Mouse (Mus musculus) erythroblast, embryonic 14.5 days (primary cell): ENCODE results near the gene Nckap5. TPM values are rescaled to one million over a fixed set of nuclear protein-coding genes. Genes with fewer than 3 reads are reported as not detected.

Experiments
- H3K27me3 ChIP-seq: 2 replicates; pipeline ENCODE4 v1.6.1; 2012; ENCODE audit warnings: inconsistent platforms; ENCODE audit not compliant: control insufficient read depth
- H3K36me3 ChIP-seq: 2 replicates; pipeline ENCODE4 v1.6.1; 2012; ENCODE audit warnings: mild to moderate bottlenecking, inconsistent platforms; ENCODE audit not compliant: control insufficient read depth
- H3K4me1 ChIP-seq: 2 replicates; pipeline ENCODE4 v1.6.1; 2012; ENCODE audit warnings: inconsistent platforms; ENCODE audit not compliant: control insufficient read depth
- H3K4me3 ChIP-seq: replicated peaks from 2 replicates; pipeline ENCODE3; 2012; ENCODE audit warnings: moderate library complexity, mild to moderate bottlenecking, inconsistent platforms
- H3K9me3 ChIP-seq: 2 replicates; pipeline ENCODE4 v1.6.1; 2012; ENCODE audit warnings: low read length, inconsistent platforms, mixed read lengths; ENCODE audit not compliant: control insufficient read depth
- GATA1 ChIP-seq: IDR thresholded peaks from 2 replicates; pipeline ENCODE4 v1.6.1; 2012; ENCODE audit warnings: low read length, inconsistent platforms, mixed read lengths
- TAL1 ChIP-seq: IDR thresholded peaks from 3 replicates; pipeline ENCODE4 v1.6.1; 2012; ENCODE audit warnings: low read length, inconsistent platforms, mixed read lengths
- polyA plus RNA-seq: library from polyadenylated mRNA; stranded (reverse); fragments of >175 nt; gene quantifications from 2 replicates; pipeline ENCODE4 v1.2.3, GENCODE M21; 2012

The Nckap5 gene
- polyA plus RNA-seq, 1 experiment: not detected

GRCm38 (mm10) chr1:126637515-126637914, 193.1 kb downstream of the Nckap5 start:
- Histone ChIP-seq H3K4me3 (no peak overlapping the region), H3K4me1 (no peaks in the 10 kb centered on the region), H3K27me3 (no peaks in the 10 kb centered on the region), H3K36me3 (no peaks in the 10 kb centered on the region), H3K9me3 (no peaks in the 10 kb centered on the region)
- TF ChIP-seq TAL1: no peak
- TF ChIP-seq GATA1: no peak

GRCm38 (mm10) chr1:126626206-126626605, 204.4 kb downstream of the Nckap5 start:
- H3K4me1 ChIP-seq: no peaks in the 10 kb centered on the region
- H3K9me3 ChIP-seq: no peaks in the 10 kb centered on the region
- no peaks in the 10 kb centered on the region for H3K36me3 ChIP-seq
- H3K27me3 ChIP-seq: no peaks in the 10 kb centered on the region
- H3K4me3 ChIP-seq: no peak overlapping the region
- no peak for TF ChIP-seq TAL1
- no peak for TF ChIP-seq GATA1

DNA sequence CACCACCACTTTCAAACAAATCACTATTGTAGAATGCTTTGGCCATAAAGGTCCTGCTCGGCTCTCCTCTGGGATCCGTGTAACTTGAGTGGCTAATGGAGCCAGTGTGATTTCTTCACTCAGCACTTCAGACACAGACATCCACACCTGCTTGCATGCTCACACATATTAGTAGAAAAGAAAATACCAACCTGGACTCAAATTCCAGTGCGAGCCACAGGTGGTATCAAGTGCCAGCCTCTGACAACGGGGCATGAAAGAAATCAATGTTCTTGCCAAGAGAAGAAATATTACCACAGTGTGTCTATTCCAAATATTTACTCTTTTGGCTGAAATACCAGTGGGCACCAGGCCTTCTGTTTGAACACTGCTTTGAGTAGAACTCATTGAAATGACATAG, 208.6 kb downstream of the Nckap5 start:
- Histone ChIP-seq H3K27me3 (no peaks in the 10 kb centered on the region), H3K36me3 (no peaks in the 10 kb centered on the region), H3K4me1 (peaks cover 23% of the 10 kb centered on the region), H3K4me3 (no peak overlapping the region), H3K9me3 (no peaks in the 10 kb centered on the region)
- TF ChIP-seq TAL1: no peak
- no peak for TF ChIP-seq GATA1

DNA sequence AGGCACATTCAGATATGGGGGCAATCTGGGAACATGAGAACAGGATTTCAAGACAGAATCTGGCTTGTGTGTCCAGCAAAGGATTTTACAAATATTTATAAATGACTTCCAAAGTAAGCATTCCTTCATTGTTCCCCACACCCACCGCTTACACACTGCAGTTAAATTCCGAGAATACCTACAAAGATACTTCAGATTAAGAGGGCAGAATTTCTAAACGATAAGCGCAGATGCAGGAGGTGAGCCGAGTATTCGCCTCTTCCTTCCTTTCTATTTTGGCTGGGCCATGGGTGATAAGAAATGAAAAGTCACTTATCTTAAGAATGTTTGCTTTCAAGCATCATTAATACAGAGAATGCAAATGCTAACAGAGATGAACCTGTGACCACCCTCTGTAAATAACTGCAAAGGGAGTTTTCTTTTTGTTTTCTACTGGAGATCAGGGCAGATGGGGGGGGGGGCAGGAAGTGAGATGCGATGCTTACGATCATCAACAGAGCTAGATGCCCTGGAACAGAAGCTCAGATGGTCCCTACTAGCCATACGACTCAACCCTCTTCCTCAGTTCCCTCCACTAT, 213.0 kb downstream of the Nckap5 start:
- TF ChIP-seq GATA1 (no peak), TAL1 (no peak)
- peaks cover 27% of the 10 kb centered on the region for H3K4me1 ChIP-seq
- no peak overlapping the region for H3K4me3 ChIP-seq
- no peaks in the 10 kb centered on the region for H3K27me3 ChIP-seq
- no peaks in the 10 kb centered on the region for H3K36me3 ChIP-seq
- no peaks in the 10 kb centered on the region for H3K9me3 ChIP-seq

GRCm38 (mm10) chr1:126616964-126617363, 213.6 kb downstream of the Nckap5 start:
- TF ChIP-seq GATA1 (no peak), TAL1 (no peak)
- H3K36me3 ChIP-seq: no peaks in the 10 kb centered on the region
- H3K4me1 ChIP-seq: peaks cover 27% of the 10 kb centered on the region
- H3K9me3 ChIP-seq: no peaks in the 10 kb centered on the region
- H3K4me3 ChIP-seq: no peak overlapping the region
- H3K27me3 ChIP-seq: no peaks in the 10 kb centered on the region

- H3K27me3 ChIP-seq: no peaks in the 10 kb centered on the region
- no peaks in the 10 kb centered on the region for H3K9me3 ChIP-seq
- H3K4me3 ChIP-seq: no peak overlapping the region
- peaks cover 12% of the 10 kb centered on the region for H3K4me1 ChIP-seq
- no peaks in the 10 kb centered on the region for H3K36me3 ChIP-seq
- TF ChIP-seq TAL1: no peak
- TF ChIP-seq GATA1: no peak
Observed at GRCm38 (mm10) chr1:126612916-126613315, 217.7 kb downstream of the Nckap5 start.

- Histone ChIP-seq H3K4me3 (no peak overlapping the region), H3K36me3 (no peaks in the 10 kb centered on the region), H3K4me1 (no peaks in the 10 kb centered on the region), H3K27me3 (no peaks in the 10 kb centered on the region), H3K9me3 (no peaks in the 10 kb centered on the region)
- TF ChIP-seq TAL1: no peak
- no peak for TF ChIP-seq GATA1
Observed at GRCm38 (mm10) chr1:126608586-126608985, 222.0 kb downstream of the Nckap5 start.

DNA sequence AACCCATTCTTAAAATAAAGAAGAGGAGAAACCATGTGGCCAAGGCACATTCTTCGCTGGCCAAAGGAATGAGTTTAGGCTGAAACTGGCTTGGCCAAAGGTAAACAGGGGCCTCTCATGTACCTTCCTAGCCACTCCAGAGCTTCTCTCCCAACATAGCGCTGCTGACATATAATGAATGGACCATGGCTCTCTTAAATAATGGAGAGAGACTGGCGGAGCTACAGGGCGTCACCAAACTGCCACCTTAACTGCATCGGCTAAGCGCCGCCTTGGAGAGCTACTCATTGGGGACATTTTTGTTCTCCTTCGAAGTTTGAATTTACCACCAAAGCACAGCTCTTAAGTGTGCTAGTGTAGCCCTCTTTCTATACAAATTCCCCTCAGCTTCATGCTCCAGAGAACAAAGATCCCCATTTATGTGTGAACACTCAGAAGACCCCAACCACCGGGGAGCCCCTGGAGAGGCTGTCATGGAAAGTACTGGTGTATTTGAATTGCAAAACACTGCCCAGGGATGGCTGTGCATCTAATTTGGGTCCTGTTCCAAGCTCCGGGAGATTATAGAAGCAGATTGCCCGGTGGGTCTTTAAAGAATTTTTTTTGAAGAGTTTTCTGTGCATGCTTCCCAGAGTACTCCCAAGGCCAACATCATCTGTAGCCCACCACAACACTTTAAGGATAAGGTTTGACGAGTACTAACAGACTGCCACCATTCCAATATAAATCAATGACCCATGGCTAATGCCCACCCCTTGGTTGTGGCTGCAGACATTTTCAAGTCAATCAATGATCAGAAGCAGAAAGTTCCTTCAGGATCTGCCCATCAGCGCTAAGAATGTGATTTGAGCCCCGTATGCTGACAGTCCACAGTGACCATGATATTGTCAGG, 224.2 kb downstream of the Nckap5 start:
- H3K27me3 ChIP-seq: no peaks in the 10 kb centered on the region
- TF ChIP-seq GATA1 (no peak), TAL1 (no peak)
- no peak overlapping the region for H3K4me3 ChIP-seq
- H3K36me3 ChIP-seq: no peaks in the 10 kb centered on the region
- H3K9me3 ChIP-seq: no peaks in the 10 kb centered on the region
- no peaks in the 10 kb centered on the region for H3K4me1 ChIP-seq

DNA sequence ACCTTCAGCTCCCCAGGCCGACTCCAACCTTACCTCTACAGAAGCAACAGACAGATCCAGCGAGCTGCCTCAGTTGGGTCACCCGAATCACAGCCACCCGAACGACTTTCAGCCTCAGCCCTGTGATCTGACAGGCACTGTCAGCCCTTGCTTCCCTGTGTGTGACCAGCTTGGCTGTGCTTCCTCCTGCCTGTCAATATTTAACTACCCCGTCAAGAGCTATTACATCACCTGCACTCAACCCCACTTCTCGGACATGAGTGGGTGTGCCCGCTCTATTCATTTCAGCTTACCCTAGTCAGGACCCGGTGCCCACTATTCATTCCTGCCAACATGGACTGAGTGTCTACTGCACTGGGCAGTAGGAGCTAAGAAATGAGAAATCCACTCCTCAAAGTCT, 226.0 kb downstream of the Nckap5 start:
- Histone ChIP-seq H3K4me3 (peak overlapping the region; percentile 18), H3K9me3 (no peaks in the 10 kb centered on the region), H3K36me3 (no peaks in the 10 kb centered on the region), H3K27me3 (no peaks in the 10 kb centered on the region), H3K4me1 (no peaks in the 10 kb centered on the region)
- no peak for TF ChIP-seq TAL1
- no peak for TF ChIP-seq GATA1
